Mouse (Mus musculus): ENCODE results near the gene Thnsl2. TPM values are rescaled to one million over a fixed set of nuclear protein-coding genes. Genes with fewer than 3 reads are reported as not detected.

Thnsl2 gene
- total RNA-seq (2021) = 1 to 10 TPM; 5.1 to 6.1 TPM
- long read RNA-seq, experiment 1, transcript Thnsl2-202 (9 exons, 2,077 nt) = major isoform, 5 of 8 reads
- long read RNA-seq, experiment 1, partial matches to known transcripts = 1 of 8 reads
- long read RNA-seq, experiment 1, other reads (novel, unspliced or antisense) = 2 of 8 reads
- long read RNA-seq, experiment 2, transcript Thnsl2-202 (9 exons, 2,077 nt) = major isoform, 9 of 14 reads
- long read RNA-seq, experiment 2, partial matches to known transcripts = 2 of 14 reads
- long read RNA-seq, experiment 2, other reads (novel, unspliced or antisense) = 3 of 14 reads

- peak; percentile 76 for DNase-seq
Observed at GRCm38 (mm10) chr6:71143894-71144455, at the start of gene Thnsl2. Thnsl2 (minus strand) TSS chr6:71144439.

GRCm38 (mm10) chr6:71193151-71193740, 49.0 kb upstream of the Thnsl2 start:
- DNase-seq = no peak

- no peak for DNase-seq
Observed at GRCm38 (mm10) chr6:71190501-71190900, 46.3 kb upstream of the Thnsl2 start.

GRCm38 (mm10) chr6:71189578-71189977, 45.3 kb upstream of the Thnsl2 start:
- no peak for DNase-seq

- no peak for DNase-seq
Observed at GRCm38 (mm10) chr6:71184941-71185604, 40.8 kb upstream of the Thnsl2 start.

- no peak for DNase-seq
Observed at GRCm38 (mm10) chr6:71180596-71180995, 36.4 kb upstream of the Thnsl2 start.

GRCm38 (mm10) chr6:71172812-71173580, 28.8 kb upstream of the Thnsl2 start:
- DNase-seq = no peak

- no peak for DNase-seq
Observed at GRCm38 (mm10) chr6:71166551-71167169, 22.4 kb upstream of the Thnsl2 start.

GRCm38 (mm10) chr6:71164394-71164793, 20.2 kb upstream of the Thnsl2 start:
- DNase-seq = no peak

- no peak for DNase-seq
Observed at GRCm38 (mm10) chr6:71162269-71162668, 18.0 kb upstream of the Thnsl2 start.

GRCm38 (mm10) chr6:71161290-71161689, 17.1 kb upstream of the Thnsl2 start:
- no peak for DNase-seq

- no peak for DNase-seq
Observed at GRCm38 (mm10) chr6:71156674-71157326, 12.6 kb upstream of the Thnsl2 start.

GRCm38 (mm10) chr6:71154861-71155260, 10.6 kb upstream of the Thnsl2 start:
- DNase-seq = no peak

- DNase-seq = no peak
Observed at GRCm38 (mm10) chr6:71153486-71153885, 9.2 kb upstream of the Thnsl2 start.

- DNase-seq = no peak
Observed at GRCm38 (mm10) chr6:71151098-71151497, 6.9 kb upstream of the Thnsl2 start.

- no peak for DNase-seq
Observed at GRCm38 (mm10) chr6:71149534-71149933, 5.3 kb upstream of the Thnsl2 start.

GRCm38 (mm10) chr6:71148336-71148735, 4.1 kb upstream of the Thnsl2 start:
- DNase-seq = no peak

GRCm38 (mm10) chr6:71145288-71145989, 1.2 kb upstream of the Thnsl2 start:
- no peak for DNase-seq

GRCm38 (mm10) chr6:71143154-71143893, 915 bp downstream of the Thnsl2 start:
- DNase-seq = no peak

GRCm38 (mm10) chr6:71135031-71135430, 9.2 kb downstream of the Thnsl2 start:
- no peak for DNase-seq
